Comparison of ENCODE assay signal across 8 mouse cellular contexts in the genomic region with DNA sequence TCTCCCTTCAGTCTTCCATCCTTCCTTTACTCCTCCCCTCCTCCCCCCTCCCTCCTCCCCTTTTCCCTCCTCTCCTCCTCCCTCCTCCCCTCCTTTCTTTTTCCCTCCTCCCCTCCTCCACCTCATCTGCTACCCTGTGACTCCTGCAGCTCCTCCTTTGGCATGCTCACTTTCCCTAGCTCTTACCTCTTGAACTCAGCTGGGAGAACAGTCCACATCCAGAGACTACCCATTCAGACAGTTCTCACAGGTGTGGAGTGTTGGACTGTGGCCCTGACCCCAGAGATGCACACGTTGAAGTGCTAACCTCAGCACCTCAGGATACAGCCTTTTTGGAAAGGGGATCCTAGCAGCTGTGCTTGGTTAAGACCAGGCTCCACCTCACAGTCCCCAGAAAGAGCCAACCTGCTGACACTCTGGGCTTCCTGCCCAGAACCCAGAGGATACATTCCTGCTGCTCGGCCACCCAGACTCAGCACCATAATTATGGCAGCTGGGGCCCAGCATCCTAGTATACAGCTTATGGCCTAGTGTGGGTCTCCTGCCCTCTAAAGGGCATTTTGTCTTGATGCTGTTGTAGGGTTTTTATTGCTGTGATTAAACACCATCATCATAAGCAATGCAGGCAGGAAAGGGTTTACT. TPM values are rescaled to one million over a fixed set of nuclear protein-coding genes. Genes with fewer than 3 reads are reported as not detected.
DNase-seq lines count a peak whose midpoint lies in the region; ATAC-seq and TF ChIP-seq lines count a peak whose summit lies in the region.
"Had no signal": no experiment of that assay in that cellular context is flagged by ENCODE, and none has a peak within 500 bp of the region (broad histone marks: within the 10 kb centered on the region; RNA-seq: fewer than 3 reads in every experiment).

No protein-coding gene starts in this region.

- H3K27me3 ChIP-seq in lung, postnatal 0 days (replicated peaks; ENCODE audit: insufficient read depth, low read length) = no peaks in the 10 kb centered on the region
- no peaks in the 10 kb centered on the region for H3K27me3 ChIP-seq in intestine, embryonic 16.5 days (replicated peaks; ENCODE audit: control insufficient read depth, insufficient read depth, low read length)
- H3K27me3 ChIP-seq in limb, embryonic 15.5 days = no peaks in the 10 kb centered on the region
- H3K27me3 ChIP-seq: megakaryocyte, embryonic 14.5 days had no signal

- 61% methylated on average over 2 of the region's 2 CpGs for WGBS in lung, postnatal 0 days
- 35% methylated on average over 2 of the region's 2 CpGs for WGBS in intestine, embryonic 16.5 days
- 9% methylated on average over 2 of the region's 2 CpGs for WGBS in limb, embryonic 15.5 days

- H3K4me1 ChIP-seq in lung, postnatal 0 days (ENCODE audit: insufficient read depth, low read depth, low read length) = no peaks in the 10 kb centered on the region
- H3K4me1 ChIP-seq in intestine, embryonic 16.5 days (ENCODE audit: control insufficient read depth, insufficient read depth, low read length) = 0 out of 2 replicates have a peak, but pooled peaks cover 8% of the 10 kb centered on the region
- peaks cover 8% of the 10 kb centered on the region; the same call in 1 of the 2 replicates for H3K4me1 ChIP-seq in limb, embryonic 15.5 days
- H3K4me1 ChIP-seq: megakaryocyte, embryonic 14.5 days had no signal

- DNase-seq in lung, postnatal 10 days = peak; percentile 21
- no peak for DNase-seq in lung, postnatal 0 days (ENCODE audit: low spot score)
- no peak for DNase-seq in right cerebral cortex, adult 2 months (ENCODE audit: low spot score in 2 of 2)
- no peak for DNase-seq in layer of hippocampus, postnatal 10 days (ENCODE audit: low spot score in 2 of 2)

- no peaks in the 10 kb centered on the region for H3K9me3 ChIP-seq in lung, postnatal 0 days (ENCODE audit: low read length)
- H3K9me3 ChIP-seq in intestine, embryonic 16.5 days (ENCODE audit: control insufficient read depth, low read length) = no peaks in the 10 kb centered on the region
- H3K9me3 ChIP-seq in limb, embryonic 15.5 days = no peaks in the 10 kb centered on the region

- H3K4me2 ChIP-seq in lung, postnatal 0 days (replicated peaks; ENCODE audit: low read depth, low read length) = no peak overlapping the region
- H3K4me2 ChIP-seq in intestine, embryonic 16.5 days (ENCODE audit: low read depth, low read length) = no peak overlapping the region
- no peak overlapping the region for H3K4me2 ChIP-seq in limb, embryonic 15.5 days

- H3K9ac ChIP-seq in lung, postnatal 0 days (replicated peaks; ENCODE audit: low read depth) = no peak overlapping the region
- no peak overlapping the region for H3K9ac ChIP-seq in intestine, embryonic 16.5 days (ENCODE audit: low read depth, low read length)
- no peak overlapping the region for H3K9ac ChIP-seq in limb, embryonic 15.5 days

- no peaks in the 10 kb centered on the region for H3K36me3 ChIP-seq in lung, postnatal 0 days (ENCODE audit: insufficient read depth, low read length)
- no peaks in the 10 kb centered on the region for H3K36me3 ChIP-seq in intestine, embryonic 16.5 days (ENCODE audit: control insufficient read depth, insufficient read depth, low read length)
- no peaks in the 10 kb centered on the region for H3K36me3 ChIP-seq in limb, embryonic 15.5 days

- no peak for TF ChIP-seq CTCF in lung, postnatal 0 days (IDR thresholded peaks at IDR 0.05)

- ATAC-seq in lung, postnatal 0 days = no peak
- 0 out of 2 replicates have a peak, but pooled peaks have one; percentile 25 for ATAC-seq in erythroblast, adult 5-6 weeks (replicated peaks; ENCODE audit: low FRiP score, poor library complexity, severe bottlenecking)
- peak; percentile 72 for ATAC-seq in intestine, embryonic 16.5 days
- ATAC-seq in limb, embryonic 15.5 days (ENCODE audit: insufficient number of reproducible peaks, low FRiP score, low TSS enrichment, low read depth) = peak; percentile 72

- no peak overlapping the region for H3K27ac ChIP-seq in lung, postnatal 0 days (ENCODE audit: low read length)
- H3K27ac ChIP-seq in intestine, embryonic 16.5 days (ENCODE audit: low read length) = no peak overlapping the region
- no peak overlapping the region for H3K27ac ChIP-seq in limb, embryonic 15.5 days

- TF ChIP-seq EP300 in lung, postnatal 0 days (IDR thresholded peaks at IDR 0.05) = no peak

- no peak overlapping the region for H3K4me3 ChIP-seq in lung, postnatal 0 days (ENCODE audit: low read depth, low read length)
- H3K4me3 ChIP-seq in intestine, embryonic 16.5 days (ENCODE audit: low read length) = no peak overlapping the region
- no peak overlapping the region for H3K4me3 ChIP-seq in limb, embryonic 15.5 days
- H3K4me3 ChIP-seq: megakaryocyte, embryonic 14.5 days had no signal

RNA-seq across cellular contexts. Expression of a gene that starts 41.9 kb away (rescaled TPM):
- polyA plus RNA-seq in lung, postnatal 0 days (2015; fragmentation: Nextera tagmentation; extraction: Ambion mirVana) = 4.6 and 5.7 TPM in 2 replicates
- not detected in 2 replicates for total RNA-seq in erythroblast, adult 5-6 weeks (2015; ENCODE audit: low replicate concordance)
- total RNA-seq in erythroblast, adult 5-6 weeks (2017; ENCODE audit: low replicate concordance) = not detected in 2 replicates
- polyA plus RNA-seq in intestine, embryonic 16.5 days (2015; fragmentation: Nextera tagmentation; extraction: Ambion mirVana) = 0.15 TPM in 1 of 2 replicates, not detected in the other
- 0.19 TPM in 1 of 2 replicates, not detected in the other for polyA plus RNA-seq in limb, embryonic 15.5 days (2015; fragmentation: Nextera tagmentation; extraction: Ambion mirVana)
- 1 to 10 TPM; 1.1 to 2.2 TPM for total RNA-seq in layer of hippocampus, postnatal 10 days (2021)
